Mouse (Mus musculus) layer of hippocampus, adult 9-11 months (tissue): Measurements from ENCODE around the gene Zfp217.
"Not testable (repeated sequence)": the region's sequence is repeated elsewhere in the genome, so short reads cannot be mapped to it uniquely, and the experiment has no call there.

Experiments
- DNase-seq: peaks from one replicate; pipeline ENCODE4 v3.0.0; 2022

Gene Zfp217

GRCm38 (mm10) chr2:170147661-170148153 lies at the start of gene Zfp217:
Gene Zfp217 (minus strand): TSS chr2:170148103.
- DNase-seq: no peak

- DNase-seq: no peak
Measured at GRCm38 (mm10) chr2:170195542-170196089, 47.7 kb upstream of the Zfp217 start.

GRCm38 (mm10) chr2:170194845-170195244 lies 46.9 kb upstream of the Zfp217 start:
- DNase-seq: no peak

- DNase-seq: no peak
Measured at GRCm38 (mm10) chr2:170193850-170194249, 45.9 kb upstream of the Zfp217 start.

GRCm38 (mm10) chr2:170193211-170193610 lies 45.3 kb upstream of the Zfp217 start:
- no peak for DNase-seq

- DNase-seq: no peak
Measured at GRCm38 (mm10) chr2:170192731-170193149, 44.8 kb upstream of the Zfp217 start.

GRCm38 (mm10) chr2:170188721-170189120 lies 40.8 kb upstream of the Zfp217 start:
- no peak for DNase-seq

GRCm38 (mm10) chr2:170185137-170185837 lies 37.4 kb upstream of the Zfp217 start:
- DNase-seq: no peak

- peak; percentile 67 for DNase-seq
Measured at GRCm38 (mm10) chr2:170184175-170184983, 36.5 kb upstream of the Zfp217 start.

GRCm38 (mm10) chr2:170183851-170184174 lies 35.9 kb upstream of the Zfp217 start:
- DNase-seq: no peak

GRCm38 (mm10) chr2:170181862-170182261 lies 34.0 kb upstream of the Zfp217 start:
- no peak for DNase-seq

- DNase-seq: not testable (repeated sequence)
Measured at GRCm38 (mm10) chr2:170180769-170181168, 32.9 kb upstream of the Zfp217 start.

GRCm38 (mm10) chr2:170179317-170179716 lies 31.4 kb upstream of the Zfp217 start:
- DNase-seq: no peak

- DNase-seq: no peak
Measured at GRCm38 (mm10) chr2:170177323-170177722, 29.4 kb upstream of the Zfp217 start.

GRCm38 (mm10) chr2:170176284-170176926 lies 28.5 kb upstream of the Zfp217 start:
- DNase-seq: no peak

- no peak for DNase-seq
Measured at GRCm38 (mm10) chr2:170175661-170176150, 27.8 kb upstream of the Zfp217 start.

- DNase-seq: no peak
Measured at GRCm38 (mm10) chr2:170175190-170175589, 27.3 kb upstream of the Zfp217 start.

GRCm38 (mm10) chr2:170169062-170169461 lies 21.2 kb upstream of the Zfp217 start:
- DNase-seq: no peak

GRCm38 (mm10) chr2:170165649-170166048 lies 17.7 kb upstream of the Zfp217 start:
- no peak for DNase-seq

GRCm38 (mm10) chr2:170163671-170164462 lies 16.0 kb upstream of the Zfp217 start:
- DNase-seq: no peak

GRCm38 (mm10) chr2:170159795-170160568 lies 12.1 kb upstream of the Zfp217 start:
- DNase-seq: no peak
